Mouse (Mus musculus): ENCODE measurements around the gene Zdhhc11.

- TF ChIP-seq EP300 (IDR thresholded peaks at IDR 0.05; ENCODE audit: insufficient read depth, low read depth, low read length): no peak
- TF ChIP-seq CTCF (IDR thresholded peaks at IDR 0.05; ENCODE audit: low read depth, low read length): no peak
- no peak for TF ChIP-seq POLR2A (IDR thresholded peaks at IDR 0.05; ENCODE audit: insufficient read depth, low read length)
Measured at GRCm38 (mm10) chr13:73939101-73939500, 24.6 kb upstream of the Zdhhc11 start.

Data from ES-Bruce4 (cell line).